Mouse (Mus musculus) heart, embryonic 10.5 days (tissue): ENCODE results near the gene Gse1. TPM values are rescaled to one million over a fixed set of nuclear protein-coding genes. Genes with fewer than 3 reads are reported as not detected.
"Not testable (repeated sequence)": the region's sequence is repeated elsewhere in the genome, so short reads cannot be mapped to it uniquely, and the experiment has no call there.

Source experiments
- DNase-seq: peaks from one replicate; pipeline ENCODE4 v3.0.0-alpha.2; 2017; ENCODE audit warnings: low spot score
- H3K27ac ChIP-seq: fragments of 300-500 bp; sonication (generic); 2 replicates; pipeline ENCODE4 v1.5.1; 2016; ENCODE audit warnings: mild to moderate bottlenecking
- H3K27me3 ChIP-seq: fragments of 300-500 bp; sonication (generic); 2 replicates; pipeline ENCODE4 v1.6.1; 2016; ENCODE audit warnings: mild to moderate bottlenecking; ENCODE audit not compliant: poor library complexity, insufficient read depth, severe bottlenecking
- H3K36me3 ChIP-seq: fragments of 300-500 bp; sonication (generic); 2 replicates; pipeline ENCODE4 v1.6.1; 2016; ENCODE audit warnings: mild to moderate bottlenecking, moderate library complexity
- H3K4me1 ChIP-seq: fragments of 300-500 bp; sonication (generic); 2 replicates; pipeline ENCODE4 v1.6.1; 2016; ENCODE audit warnings: mild to moderate bottlenecking
- H3K4me3 ChIP-seq: fragments of 300-500 bp; sonication (generic); 2 replicates; pipeline ENCODE4 v1.5.1; 2016; ENCODE audit warnings: mild to moderate bottlenecking, moderate library complexity
- H3K9me3 ChIP-seq: fragments of 300-500 bp; sonication (generic); 2 replicates; pipeline ENCODE4 v1.6.1; 2016; ENCODE audit warnings: mild to moderate bottlenecking, moderate library complexity
- WGBS: fragments of 180-500 bp; shearing (Covaris S2); methylation state at CpG from one replicate; pipeline ENCODE4 v1.1.7; 2016; 5-methylcytosine and 5-hydroxymethylcytosine counted together
- polyA plus RNA-seq: library from polyadenylated mRNA; unstranded; fragments of >200 nt; fragmentation: Nextera tagmentation; extraction: Ambion mirVana; gene quantifications from 2 replicates; pipeline ENCODE4 v1.2.1, GENCODE M21; 2016

Gse1 gene
- polyA plus RNA-seq, 1 experiment from 2014 or later = 13.7 TPM

DNA sequence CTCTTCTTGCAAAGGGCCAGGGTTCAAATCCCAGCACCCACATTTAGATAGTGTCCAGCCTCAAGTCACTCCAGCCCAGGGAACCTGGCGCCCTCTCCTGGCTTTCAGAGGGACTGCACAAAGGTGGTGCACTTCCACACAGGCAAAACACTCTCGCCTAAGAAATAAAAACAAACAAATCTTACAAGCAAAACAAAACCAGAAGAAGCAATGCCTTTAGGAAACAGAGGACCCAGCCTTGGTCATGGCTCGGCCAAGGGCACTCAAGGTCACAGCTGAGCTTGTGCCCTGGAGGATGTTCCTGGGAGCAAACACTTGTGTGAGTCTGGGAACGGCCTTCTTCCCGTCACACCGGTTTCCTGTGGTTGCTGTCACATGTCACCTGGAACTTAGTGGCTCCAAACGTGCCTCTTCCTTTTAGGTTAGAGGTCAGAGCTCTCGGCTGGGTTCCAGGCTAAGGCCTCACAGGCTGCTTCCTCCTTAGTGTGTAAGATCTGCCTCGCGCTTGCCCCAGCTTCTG lies 135.4 kb downstream of the Gse1 start:
- DNase-seq = no peak
- WGBS = 37% methylated on average over 10 of the region's 10 CpGs
- Histone ChIP-seq H3K27ac (peak overlapping the region; percentile 87), H3K36me3 (no peaks in the 10 kb centered on the region), H3K27me3 (no peaks in the 10 kb centered on the region), H3K9me3 (no peaks in the 10 kb centered on the region), H3K4me1 (peaks cover 80% of the 10 kb centered on the region), H3K4me3 (no peak overlapping the region)

GRCm38 (mm10) chr8:120364093-120364725 lies 136.0 kb downstream of the Gse1 start:
- Histone ChIP-seq H3K27me3 (no peaks in the 10 kb centered on the region), H3K36me3 (no peaks in the 10 kb centered on the region), H3K27ac (peak overlapping the region; percentile 87), H3K9me3 (no peaks in the 10 kb centered on the region), H3K4me3 (no peak overlapping the region), H3K4me1 (peaks cover 86% of the 10 kb centered on the region)
- no peak for DNase-seq
- 38% methylated on average over 7 of the region's 7 CpGs for WGBS

- peaks cover 90% of the 10 kb centered on the region for H3K4me1 ChIP-seq
- no peak for DNase-seq
- H3K36me3 ChIP-seq = no peaks in the 10 kb centered on the region
- WGBS = 89% methylated on average over 6 of the region's 6 CpGs
- H3K9me3 ChIP-seq = no peaks in the 10 kb centered on the region
- H3K27ac ChIP-seq = peak overlapping the region; percentile 53; the same call in 1 of the 2 replicates
- H3K27me3 ChIP-seq = no peaks in the 10 kb centered on the region
- no peak overlapping the region for H3K4me3 ChIP-seq
These were observed 138.6 kb downstream of the Gse1 start for GRCm38 (mm10) chr8:120366840-120367239.

DNA sequence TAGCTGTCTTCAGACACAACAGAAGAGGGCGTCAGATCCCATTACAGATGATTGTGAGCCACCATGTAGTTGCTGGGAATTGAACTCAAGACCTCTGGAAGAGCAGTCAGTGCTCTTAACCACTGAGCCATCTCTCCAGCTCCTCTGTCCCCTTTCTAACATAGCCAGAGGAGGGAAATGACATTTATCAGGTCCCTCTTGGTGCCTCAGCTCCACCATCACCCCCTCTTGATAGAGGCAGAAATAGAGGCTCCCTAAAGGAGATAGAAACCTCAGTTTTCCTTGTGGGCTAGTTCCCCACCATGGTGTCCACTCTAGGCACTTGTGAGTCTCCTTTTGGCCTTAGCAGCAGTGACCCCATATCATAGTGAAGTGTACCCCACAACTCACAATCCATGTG lies 139.9 kb downstream of the Gse1 start:
- not testable (repeated sequence) for DNase-seq, H3K36me3 ChIP-seq, H3K4me3 ChIP-seq, H3K27me3 ChIP-seq, H3K9me3 ChIP-seq
- peaks cover 98% of the 10 kb centered on the region for H3K4me1 ChIP-seq
- WGBS = 75% methylated on average over 1 of the region's 1 CpGs
- peak overlapping the region; percentile 90 for H3K27ac ChIP-seq

- H3K27me3 ChIP-seq = no peaks in the 10 kb centered on the region
- no peaks in the 10 kb centered on the region for H3K9me3 ChIP-seq
- peak overlapping the region; percentile 34 for H3K4me3 ChIP-seq
- H3K36me3 ChIP-seq = no peaks in the 10 kb centered on the region
- DNase-seq = peak; percentile 95
- WGBS = 21% methylated on average over 11 of the region's 11 CpGs
- H3K27ac ChIP-seq = peak overlapping the region; percentile 90
- H3K4me1 ChIP-seq = peaks cover 98% of the 10 kb centered on the region
These were observed 140.8 kb downstream of the Gse1 start for GRCm38 (mm10) chr8:120368814-120369649.

GRCm38 (mm10) chr8:120369956-120370355 lies 141.7 kb downstream of the Gse1 start:
- Histone ChIP-seq H3K27ac (peak overlapping the region; percentile 90), H3K4me1 (peaks cover 98% of the 10 kb centered on the region), H3K36me3 (no peaks in the 10 kb centered on the region), H3K9me3 (no peaks in the 10 kb centered on the region), H3K4me3 (no peak overlapping the region), H3K27me3 (no peaks in the 10 kb centered on the region)
- DNase-seq = peak; percentile 93
- WGBS = 24% methylated on average over 7 of the region's 7 CpGs

- H3K36me3 ChIP-seq = no peaks in the 10 kb centered on the region
- H3K27ac ChIP-seq = peak overlapping the region; percentile 90
- H3K4me3 ChIP-seq = no peak overlapping the region
- no peak for DNase-seq
- WGBS = 55% methylated on average over 4 of the region's 4 CpGs
- H3K9me3 ChIP-seq = no peaks in the 10 kb centered on the region
- peaks cover 98% of the 10 kb centered on the region for H3K4me1 ChIP-seq
- H3K27me3 ChIP-seq = no peaks in the 10 kb centered on the region
These were observed 142.2 kb downstream of the Gse1 start for GRCm38 (mm10) chr8:120370461-120370860.

DNA sequence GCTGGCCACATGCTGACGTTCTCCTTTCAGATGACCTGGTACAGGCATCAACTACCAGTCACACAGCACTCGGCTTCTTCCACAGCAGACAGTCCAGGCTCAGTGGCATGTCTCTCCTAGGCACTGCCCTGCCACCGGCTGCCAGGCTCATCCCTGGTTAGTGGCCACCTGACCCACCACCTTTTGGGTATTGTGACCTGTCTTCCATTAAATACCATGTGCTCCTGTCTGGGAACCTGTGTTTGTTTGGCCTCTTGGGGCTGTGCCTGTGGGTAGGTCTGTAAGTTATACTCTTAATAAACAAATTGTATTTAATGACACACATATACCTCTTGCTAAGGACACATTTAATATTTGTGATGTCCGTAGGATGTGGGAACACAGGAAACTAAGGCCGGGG lies 142.9 kb downstream of the Gse1 start:
- no peak overlapping the region for H3K4me3 ChIP-seq
- no peaks in the 10 kb centered on the region for H3K9me3 ChIP-seq
- peaks cover 97% of the 10 kb centered on the region for H3K4me1 ChIP-seq
- H3K27me3 ChIP-seq = no peaks in the 10 kb centered on the region
- DNase-seq = no peak
- 48% methylated on average over 5 of the region's 5 CpGs for WGBS
- peak overlapping the region; percentile 90 for H3K27ac ChIP-seq
- H3K36me3 ChIP-seq = no peaks in the 10 kb centered on the region

DNA sequence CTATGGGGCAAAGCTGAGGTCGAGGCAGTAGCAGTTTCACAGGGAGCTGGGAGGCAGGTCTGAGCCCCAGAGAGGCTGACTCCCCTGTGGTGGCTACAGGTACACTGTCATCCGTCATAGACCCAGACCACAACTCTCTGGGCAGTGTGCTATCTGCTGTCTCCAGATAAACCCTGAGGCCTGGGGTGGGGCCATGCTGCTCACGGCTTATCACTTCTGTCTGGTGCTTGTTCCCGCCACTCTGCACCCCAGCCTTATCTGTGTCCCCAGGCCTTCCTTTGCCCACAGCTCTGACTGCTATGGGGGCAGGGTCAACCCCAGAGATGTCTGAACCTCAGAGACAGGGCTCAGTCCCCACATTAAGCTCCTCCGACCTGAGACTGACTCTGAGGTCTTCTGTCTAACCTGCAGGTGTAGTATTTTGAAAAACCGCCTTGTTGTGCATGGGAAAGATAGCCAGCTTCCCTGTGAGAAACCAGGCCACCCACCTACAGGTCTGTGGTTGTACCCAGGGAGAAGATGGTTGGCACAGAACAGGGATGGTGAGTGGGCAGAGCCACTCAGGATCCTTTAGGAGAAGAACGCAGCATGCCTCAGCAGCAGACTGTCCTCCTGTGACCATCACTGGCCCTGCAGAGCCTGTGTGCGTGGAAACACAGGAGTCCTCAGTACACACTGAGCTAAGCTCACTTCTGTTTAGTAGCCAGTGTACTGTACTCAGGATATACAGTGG lies 143.6 kb downstream of the Gse1 start:
- 22% methylated on average over 8 of the region's 8 CpGs for WGBS

DNA sequence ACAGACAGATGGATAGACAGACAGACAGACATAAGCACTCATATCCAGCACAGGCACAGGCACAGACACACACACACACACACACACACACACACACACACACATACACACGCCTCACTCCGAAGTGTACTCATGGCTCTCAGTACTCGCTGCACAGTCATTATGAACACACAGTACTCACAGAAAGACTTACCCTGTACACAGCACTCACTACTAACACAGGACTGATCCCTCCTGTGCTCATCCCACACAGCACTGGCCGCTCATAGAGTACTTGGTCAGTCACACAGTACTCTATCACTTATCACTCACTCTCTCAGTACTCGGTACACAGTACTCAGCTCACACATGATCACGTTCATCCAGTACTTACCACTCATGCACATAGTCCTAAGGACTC lies 144.4 kb downstream of the Gse1 start:
- 69% methylated on average over 6 of the region's 6 CpGs for WGBS
- Histone ChIP-seq H3K36me3 (no peaks in the 10 kb centered on the region), H3K27ac (peak overlapping the region; percentile 90), H3K27me3 (no peaks in the 10 kb centered on the region), H3K4me3 (no peak overlapping the region), H3K4me1 (peaks cover 97% of the 10 kb centered on the region), H3K9me3 (no peaks in the 10 kb centered on the region)
- DNase-seq = no peak

More for the DNA sequence above, 143.6 kb downstream of the Gse1 start:
- Histone ChIP-seq H3K4me3 (peak overlapping the region; percentile 24; the same call in 1 of the 2 replicates), H3K27me3 (no peaks in the 10 kb centered on the region), H3K4me1 (peaks cover 97% of the 10 kb centered on the region), H3K9me3 (no peaks in the 10 kb centered on the region), H3K36me3 (no peaks in the 10 kb centered on the region), H3K27ac (peak overlapping the region; percentile 90)
- peak; percentile 97 for DNase-seq

DNA sequence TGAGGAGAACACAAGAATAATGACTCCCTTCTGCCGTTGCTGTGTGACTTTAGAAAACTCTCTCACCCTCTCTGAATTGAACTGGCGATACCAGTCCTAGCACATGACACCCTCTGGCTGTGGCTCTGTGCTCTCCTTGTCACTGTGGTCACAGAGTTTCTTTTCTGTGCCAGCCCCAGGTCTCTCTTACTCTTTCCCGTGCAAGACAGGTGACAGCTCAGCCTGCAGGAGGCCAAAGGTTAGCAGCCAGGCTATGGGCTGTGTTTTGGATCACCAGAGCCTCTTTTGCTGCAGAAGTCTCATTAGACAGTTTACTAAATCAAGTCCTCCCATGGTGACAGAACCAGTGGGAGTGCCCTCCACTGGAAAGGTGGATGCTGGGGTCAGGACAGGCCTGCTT lies 145.4 kb downstream of the Gse1 start:
- H3K27me3 ChIP-seq = no peaks in the 10 kb centered on the region; the same call in 1 of the 2 replicates
- H3K27ac ChIP-seq = peak overlapping the region; percentile 90
- H3K9me3 ChIP-seq = no peaks in the 10 kb centered on the region
- H3K36me3 ChIP-seq = no peaks in the 10 kb centered on the region
- no peak overlapping the region for H3K4me3 ChIP-seq
- 56% methylated on average over 3 of the region's 3 CpGs for WGBS
- H3K4me1 ChIP-seq = peaks cover 99% of the 10 kb centered on the region
- DNase-seq = no peak

- WGBS = 69% methylated on average over 1 of the region's 1 CpGs
- H3K9me3 ChIP-seq = no peaks in the 10 kb centered on the region
- H3K4me1 ChIP-seq = peaks cover 99% of the 10 kb centered on the region
- H3K27me3 ChIP-seq = no peaks in the 10 kb centered on the region; the same call in 1 of the 2 replicates
- DNase-seq = no peak
- no peaks in the 10 kb centered on the region for H3K36me3 ChIP-seq
- peak overlapping the region; percentile 90 for H3K27ac ChIP-seq
- no peak overlapping the region for H3K4me3 ChIP-seq
These were observed 145.8 kb downstream of the Gse1 start for GRCm38 (mm10) chr8:120374070-120374469.
